Mouse (Mus musculus): Measurements from ENCODE around the gene Gm26602. TPM values are rescaled to one million over a fixed set of nuclear protein-coding genes. Genes with fewer than 3 reads are reported as not detected.

Gene Gm26602
- polyA plus RNA-seq, 1 experiment from 2014 or later = not detected

DNA sequence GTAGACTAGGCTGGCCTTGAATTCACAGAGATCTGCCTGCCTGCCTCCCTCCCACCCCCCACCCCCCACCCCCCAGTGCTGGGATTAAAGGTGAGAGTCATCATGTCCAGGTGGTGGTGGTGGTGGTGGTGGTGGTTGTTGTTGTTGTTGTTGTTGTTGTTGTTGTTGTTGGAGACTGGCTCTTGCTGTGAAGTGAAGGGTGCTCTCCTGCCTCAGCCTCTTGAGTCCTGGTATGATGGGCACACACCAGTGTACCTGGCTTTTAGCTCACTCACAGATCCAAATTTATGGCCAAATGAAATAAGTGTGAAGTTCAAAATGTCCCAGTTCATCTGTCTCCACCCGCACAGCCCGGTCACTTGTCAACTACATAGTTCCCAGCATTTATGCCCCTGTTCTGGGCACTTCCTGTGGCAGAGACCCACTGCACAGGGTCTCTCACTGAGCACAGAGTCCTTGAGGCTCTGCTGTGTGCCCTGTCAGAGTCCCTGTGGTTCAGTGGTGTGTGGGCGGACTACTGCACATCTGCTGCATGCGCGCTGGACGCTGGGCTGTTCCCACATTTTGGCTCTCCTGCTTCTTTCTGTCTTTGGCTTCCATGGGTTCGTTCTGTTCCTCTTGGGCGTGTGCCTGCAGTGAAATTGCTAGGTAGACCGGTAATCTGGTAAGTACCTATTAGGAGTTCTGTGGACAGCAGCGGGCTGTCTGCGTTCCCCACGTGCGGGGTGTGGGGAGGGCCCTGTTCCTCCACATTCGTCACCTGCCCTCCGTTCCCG, 24.3 kb downstream of the Gm26602 start:
- Histone ChIP-seq H3K36me3 (replicated peaks) (peaks cover 44% of the 10 kb centered on the region), H3K27ac (replicated peaks) (no peak overlapping the region), H3K4me3 (replicated peaks) (no peak overlapping the region), H3K27me3 (no peaks in the 10 kb centered on the region), H3K9me3 (replicated peaks) (no peaks in the 10 kb centered on the region), H3K9ac (no peak overlapping the region), H3K4me2 (no peak overlapping the region), H3K4me1 (replicated peaks) (peaks cover 99% of the 10 kb centered on the region)
- ATAC-seq (ENCODE audit: insufficient read depth) = no peak
- WGBS (ENCODE audit: insufficient replicate concordance) = 77% methylated on average over 16 of the region's 16 CpGs

GRCm38 (mm10) chr10:79936284-79936910, 25.7 kb downstream of the Gm26602 start:
- peaks cover 35% of the 10 kb centered on the region for H3K36me3 ChIP-seq (replicated peaks)

DNA sequence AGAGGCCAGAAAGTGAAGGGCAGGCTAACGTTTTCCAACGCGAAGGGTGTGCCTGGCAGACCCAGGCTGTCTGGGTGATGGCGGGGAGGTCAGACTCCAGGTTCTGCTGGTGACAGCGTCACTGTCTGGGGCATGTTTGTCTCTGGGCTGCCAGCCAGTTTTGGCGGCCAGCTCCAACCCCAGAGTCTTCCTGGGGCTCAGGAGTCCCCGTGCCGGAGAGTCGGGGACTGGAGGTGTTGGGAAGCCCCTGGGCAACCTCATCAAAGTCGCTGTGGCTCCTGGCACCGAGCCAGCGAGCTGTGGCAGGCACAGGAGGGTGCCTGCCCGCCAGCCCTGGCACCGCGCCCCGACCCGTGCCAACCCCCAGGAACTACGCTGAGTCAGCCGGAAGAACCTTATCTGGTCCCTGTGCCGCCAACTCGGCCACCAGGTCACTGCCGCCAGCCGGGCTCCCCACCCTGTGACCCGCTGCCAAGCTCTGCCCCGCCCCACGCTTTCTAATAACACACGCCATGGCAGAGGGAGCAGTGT, 26.3 kb downstream of the Gm26602 start:
- H3K4me1 ChIP-seq (replicated peaks) = peaks cover 98% of the 10 kb centered on the region
- peak overlapping the region; percentile 58 for H3K4me2 ChIP-seq
- peak; percentile 40 for ATAC-seq (ENCODE audit: insufficient read depth)
- peak overlapping the region; percentile 78 for H3K27ac ChIP-seq (replicated peaks)
- 49% methylated on average over 27 of the region's 27 CpGs for WGBS (ENCODE audit: insufficient replicate concordance)
- H3K36me3 ChIP-seq (replicated peaks) = peaks cover 33% of the 10 kb centered on the region
- peak overlapping the region; percentile 39; the same call in 1 of the 2 replicates for H3K9ac ChIP-seq
- no peaks in the 10 kb centered on the region for H3K9me3 ChIP-seq (replicated peaks)
- H3K27me3 ChIP-seq = no peaks in the 10 kb centered on the region
- peak overlapping the region; percentile 18; the same call in 1 of the 2 replicates for H3K4me3 ChIP-seq (replicated peaks)

More at GRCm38 (mm10) chr10:79936284-79936910, 25.7 kb downstream of the Gm26602 start:
- Histone ChIP-seq H3K4me1 (replicated peaks) (peaks cover 98% of the 10 kb centered on the region), H3K27me3 (no peaks in the 10 kb centered on the region), H3K4me2 (peak overlapping the region; percentile 58), H3K27ac (replicated peaks) (peak overlapping the region; percentile 78), H3K4me3 (replicated peaks) (no peak overlapping the region), H3K9ac (no peak overlapping the region), H3K9me3 (replicated peaks) (no peaks in the 10 kb centered on the region)
- no peak for ATAC-seq (ENCODE audit: insufficient read depth)
- 57% methylated on average over 10 of the region's 10 CpGs for WGBS (ENCODE audit: insufficient replicate concordance)

GRCm38 (mm10) chr10:79937775-79938526, 27.3 kb downstream of the Gm26602 start:
- peak overlapping the region; percentile 78 for H3K27ac ChIP-seq (replicated peaks)
- H3K4me3 ChIP-seq (replicated peaks) = no peak overlapping the region
- WGBS (ENCODE audit: insufficient replicate concordance) = 65% methylated on average over 11 of the region's 11 CpGs
- H3K27me3 ChIP-seq = no peaks in the 10 kb centered on the region
- no peaks in the 10 kb centered on the region for H3K9me3 ChIP-seq (replicated peaks)
- H3K4me2 ChIP-seq = no peak overlapping the region; the same call in 1 of the 2 replicates
- H3K4me1 ChIP-seq (replicated peaks) = peaks cover 98% of the 10 kb centered on the region
- H3K9ac ChIP-seq = no peak overlapping the region
- ATAC-seq (ENCODE audit: insufficient read depth) = peak; percentile 58
- H3K36me3 ChIP-seq (replicated peaks) = peaks cover 24% of the 10 kb centered on the region; the same call in 1 of the 2 replicates

DNA sequence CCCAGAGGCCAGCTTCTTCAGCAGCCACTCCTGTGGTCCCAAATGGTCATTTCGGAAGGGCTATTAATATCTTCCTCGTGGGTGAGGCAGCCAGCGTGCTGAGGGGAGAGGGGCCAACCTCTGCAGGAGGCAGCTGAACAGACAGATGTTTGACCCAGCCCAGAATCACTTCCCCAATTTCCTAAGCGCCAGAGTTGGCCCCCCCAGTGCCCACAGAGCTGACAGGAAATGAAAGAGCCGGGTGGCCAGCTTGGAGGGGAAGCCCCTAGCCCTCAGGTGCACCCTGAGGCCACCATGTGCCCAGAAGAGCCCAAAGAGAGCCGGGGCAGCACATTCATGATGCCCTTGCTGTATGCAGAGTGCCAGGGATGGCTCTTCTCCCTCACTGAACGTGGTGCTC, 30.1 kb downstream of the Gm26602 start:
- no peaks in the 10 kb centered on the region for H3K9me3 ChIP-seq (replicated peaks)
- no peaks in the 10 kb centered on the region for H3K27me3 ChIP-seq
- H3K4me2 ChIP-seq = peak overlapping the region; percentile 15
- no peak overlapping the region for H3K9ac ChIP-seq
- peaks cover 9% of the 10 kb centered on the region; the same call in 1 of the 2 replicates for H3K36me3 ChIP-seq (replicated peaks)
- peaks cover 98% of the 10 kb centered on the region for H3K4me1 ChIP-seq (replicated peaks)
- H3K4me3 ChIP-seq (replicated peaks) = no peak overlapping the region
- WGBS (ENCODE audit: insufficient replicate concordance) = 15% methylated on average over 7 of the region's 7 CpGs
- ATAC-seq (ENCODE audit: insufficient read depth) = no peak
- 0 out of 2 replicates have a peak overlapping the region, but pooled peaks have one; percentile 8 for H3K27ac ChIP-seq (replicated peaks)

DNA sequence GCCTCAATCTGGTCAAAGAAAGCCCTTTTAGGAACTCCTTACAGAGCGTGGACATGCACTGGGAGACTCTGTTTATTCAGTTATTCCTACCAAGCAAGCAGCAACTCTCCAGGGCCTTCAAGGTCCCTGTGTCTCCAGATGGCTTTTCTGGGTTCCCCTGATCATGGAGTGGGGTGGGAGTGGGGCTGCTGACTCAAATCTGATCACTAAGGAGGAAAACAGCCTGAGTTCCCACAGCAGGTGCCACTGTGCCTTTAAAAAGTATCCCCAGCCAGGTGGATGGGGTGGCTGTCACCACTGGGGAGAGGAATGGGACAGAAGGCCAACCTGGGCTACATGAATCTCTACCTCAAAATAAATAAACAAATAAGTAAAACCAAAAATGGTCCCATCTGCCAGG, 32.3 kb downstream of the Gm26602 start:
- H3K27ac ChIP-seq (replicated peaks) = peak overlapping the region; percentile 57; the same call in 1 of the 2 replicates
- H3K4me2 ChIP-seq = no peak overlapping the region
- H3K9me3 ChIP-seq (replicated peaks) = no peaks in the 10 kb centered on the region

DNA sequence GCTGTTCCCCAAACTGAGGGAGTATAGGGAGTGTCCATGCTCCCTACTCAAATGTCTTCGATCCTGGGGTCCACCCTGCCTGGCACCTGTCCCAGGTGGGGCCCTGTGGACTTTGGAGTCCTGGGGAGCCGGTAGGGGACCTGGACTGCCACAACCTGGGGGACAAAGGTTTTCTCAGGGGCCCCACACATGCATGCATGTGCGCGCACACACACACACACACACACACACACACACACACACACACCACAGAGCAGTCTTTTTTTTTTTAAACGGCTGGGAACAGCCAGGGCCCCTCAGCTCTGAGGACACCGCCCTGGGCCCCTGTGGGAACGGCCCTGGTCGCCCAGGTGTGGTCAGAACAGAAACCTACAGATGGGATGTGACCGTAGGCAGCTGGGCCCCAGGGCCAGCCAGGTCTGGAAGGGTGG, 32.8 kb downstream of the Gm26602 start:
- Histone ChIP-seq H3K36me3 (replicated peaks) (peaks cover 8% of the 10 kb centered on the region), H3K4me3 (replicated peaks) (no peak overlapping the region), H3K27me3 (no peaks in the 10 kb centered on the region), H3K4me1 (replicated peaks) (peaks cover 95% of the 10 kb centered on the region), H3K9ac (no peak overlapping the region), H3K27ac (replicated peaks) (peak overlapping the region; percentile 57), H3K9me3 (replicated peaks) (no peaks in the 10 kb centered on the region), H3K4me2 (no peak overlapping the region)
- 44% methylated on average over 9 of the region's 9 CpGs for WGBS (ENCODE audit: insufficient replicate concordance)
- no peak for ATAC-seq (ENCODE audit: insufficient read depth)

More for the DNA sequence above, 32.3 kb downstream of the Gm26602 start:
- 67% methylated on average over 1 of the region's 1 CpGs for WGBS (ENCODE audit: insufficient replicate concordance)
- Histone ChIP-seq H3K4me3 (replicated peaks) (no peak overlapping the region), H3K9ac (no peak overlapping the region), H3K4me1 (replicated peaks) (peaks cover 97% of the 10 kb centered on the region), H3K36me3 (replicated peaks) (peaks cover 4% of the 10 kb centered on the region; the same call in 1 of the 2 replicates), H3K27me3 (no peaks in the 10 kb centered on the region)
- no peak for ATAC-seq (ENCODE audit: insufficient read depth)

- peaks cover 89% of the 10 kb centered on the region for H3K4me1 ChIP-seq (replicated peaks)
- peak overlapping the region; percentile 58 for H3K4me2 ChIP-seq
- H3K9ac ChIP-seq = no peak overlapping the region
Measured at GRCm38 (mm10) chr10:79945507-79946234, 35.0 kb downstream of the Gm26602 start.

DNA sequence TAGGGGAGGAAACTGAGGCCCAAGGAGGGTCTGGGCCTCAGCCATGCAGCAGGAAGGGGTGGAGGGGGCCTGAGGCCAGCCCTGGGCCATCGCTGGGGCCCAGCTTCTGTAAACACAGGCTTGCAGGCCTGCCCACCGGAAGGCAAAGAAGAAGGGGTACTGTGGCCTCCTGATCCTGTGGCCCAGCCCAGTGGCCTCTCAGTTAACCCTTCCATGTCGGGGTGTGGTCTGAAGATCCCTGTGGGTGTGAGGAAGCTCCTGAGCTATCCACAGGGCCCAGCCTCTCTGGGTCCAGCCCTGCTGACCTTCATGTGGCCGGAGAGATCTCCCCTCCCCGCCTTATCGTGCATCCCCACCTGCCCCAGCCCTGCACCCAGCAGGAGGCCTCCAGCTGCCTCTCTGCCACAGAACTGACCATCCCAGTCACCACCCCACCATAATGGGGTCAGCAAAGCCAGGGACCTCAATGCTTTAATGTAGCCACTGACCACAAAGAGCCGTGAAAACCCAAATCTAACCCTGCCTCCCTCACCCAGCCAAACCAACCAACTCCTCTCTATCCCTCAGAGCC, 36.2 kb downstream of the Gm26602 start:
- H3K9me3 ChIP-seq (replicated peaks) = no peaks in the 10 kb centered on the region
- peak overlapping the region; percentile 61 for H3K27ac ChIP-seq (replicated peaks)
- H3K4me2 ChIP-seq = peak overlapping the region; percentile 58
- 4% methylated on average over 7 of the region's 7 CpGs for WGBS (ENCODE audit: insufficient replicate concordance)
- H3K27me3 ChIP-seq = no peaks in the 10 kb centered on the region
- H3K4me3 ChIP-seq (replicated peaks) = peak overlapping the region; percentile 24
- H3K9ac ChIP-seq = peak overlapping the region; percentile 45
- peak; percentile 61 for ATAC-seq (ENCODE audit: insufficient read depth)
- H3K4me1 ChIP-seq (replicated peaks) = peaks cover 79% of the 10 kb centered on the region
- H3K36me3 ChIP-seq (replicated peaks) = peaks cover 38% of the 10 kb centered on the region

More at GRCm38 (mm10) chr10:79945507-79946234, 35.0 kb downstream of the Gm26602 start:
- Histone ChIP-seq H3K9me3 (replicated peaks) (no peaks in the 10 kb centered on the region), H3K4me3 (replicated peaks) (no peak overlapping the region), H3K27ac (replicated peaks) (peak overlapping the region; percentile 61), H3K36me3 (replicated peaks) (peaks cover 29% of the 10 kb centered on the region), H3K27me3 (no peaks in the 10 kb centered on the region)
- 46% methylated on average over 16 of the region's 16 CpGs for WGBS (ENCODE audit: insufficient replicate concordance)
- no peak for ATAC-seq (ENCODE audit: insufficient read depth)

DNA sequence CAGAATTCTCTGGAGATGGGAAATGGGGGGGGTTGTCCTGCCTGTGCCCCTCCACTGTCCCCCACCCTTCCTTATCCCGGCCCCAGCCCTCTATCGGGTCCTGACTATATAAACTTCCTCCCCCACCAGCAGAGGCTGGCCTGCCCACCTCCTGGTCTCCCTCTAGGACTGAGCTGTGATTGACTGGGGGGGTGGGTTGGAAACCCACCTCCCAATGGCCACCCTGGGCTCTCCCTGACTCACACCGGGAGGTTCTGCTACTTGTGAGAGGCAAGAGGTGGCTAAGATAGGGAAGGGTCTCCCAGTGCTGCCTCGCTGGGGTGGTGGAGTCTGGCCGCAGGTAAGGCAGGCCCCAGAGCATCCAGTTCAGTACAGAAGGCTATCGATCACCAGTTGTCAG, 36.8 kb downstream of the Gm26602 start:
- Histone ChIP-seq H3K27ac (replicated peaks) (0 out of 2 replicates have a peak overlapping the region, but pooled peaks have one; percentile 61), H3K36me3 (replicated peaks) (peaks cover 36% of the 10 kb centered on the region)
- 60% methylated on average over 6 of the region's 6 CpGs for WGBS (ENCODE audit: insufficient replicate concordance)

More for the DNA sequence above, 36.8 kb downstream of the Gm26602 start:
- H3K9me3 ChIP-seq (replicated peaks) = no peaks in the 10 kb centered on the region
- H3K4me1 ChIP-seq (replicated peaks) = peaks cover 72% of the 10 kb centered on the region
- H3K4me2 ChIP-seq = peak overlapping the region; percentile 58; the same call in 1 of the 2 replicates
- no peaks in the 10 kb centered on the region for H3K27me3 ChIP-seq
- H3K9ac ChIP-seq = no peak overlapping the region
- H3K4me3 ChIP-seq (replicated peaks) = 0 out of 2 replicates have a peak overlapping the region, but pooled peaks have one; percentile 24
- ATAC-seq (ENCODE audit: insufficient read depth) = no peak

Data from liver, embryonic 15.5 days (tissue).